Mouse (Mus musculus) heart, postnatal 0 days (tissue): ENCODE results near the gene B3galt6.
A peak's percentile ranks its signal among the peaks of the same experiment; 100 is the strongest.

Experiments used
- CTCF ChIP-seq: IDR thresholded peaks from 2 replicates; pipeline ENCODE4 v1.5.1; 2016; ENCODE audit warnings: antibody characterized with exemption, control low read depth, low read depth
- EP300 ChIP-seq: IDR thresholded peaks from 2 replicates; pipeline ENCODE4 v1.6.1; 2016; ENCODE audit warnings: antibody characterized with exemption, low read depth

DNA sequence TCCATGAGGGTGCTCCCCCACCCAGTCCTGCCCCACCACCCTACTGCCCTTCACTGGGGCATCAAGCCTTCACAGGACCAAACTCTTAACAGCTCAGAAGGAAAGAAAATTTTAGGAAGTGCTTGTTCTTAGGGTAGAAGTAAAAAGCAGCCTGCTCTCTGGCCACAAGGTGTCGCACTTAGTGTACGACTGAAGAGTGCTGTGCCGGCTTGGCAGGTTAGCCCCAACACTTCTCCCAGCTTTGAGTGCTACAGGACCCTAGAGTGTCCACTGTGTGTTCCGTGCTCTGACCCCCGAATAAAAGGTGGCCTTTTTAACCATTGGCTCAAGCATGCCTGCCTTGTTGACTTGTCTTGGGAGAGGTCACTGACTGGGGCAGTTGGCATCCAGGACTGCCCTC is 33.2 kb downstream of the B3galt6 start:
- peak; percentile 78 for TF ChIP-seq CTCF
- TF ChIP-seq EP300: no peak
